Mouse (Mus musculus) natural killer cell, adult 2 months (primary cell): ENCODE data around the gene Pdik1l.

ENCODE experiments used
- DNase-seq, 2 experiments: peaks; one replicate each; pipeline ENCODE4 v3.0.0; 2022; ENCODE audit warnings: low spot score in 2 of 2

The Pdik1l gene

DNA sequence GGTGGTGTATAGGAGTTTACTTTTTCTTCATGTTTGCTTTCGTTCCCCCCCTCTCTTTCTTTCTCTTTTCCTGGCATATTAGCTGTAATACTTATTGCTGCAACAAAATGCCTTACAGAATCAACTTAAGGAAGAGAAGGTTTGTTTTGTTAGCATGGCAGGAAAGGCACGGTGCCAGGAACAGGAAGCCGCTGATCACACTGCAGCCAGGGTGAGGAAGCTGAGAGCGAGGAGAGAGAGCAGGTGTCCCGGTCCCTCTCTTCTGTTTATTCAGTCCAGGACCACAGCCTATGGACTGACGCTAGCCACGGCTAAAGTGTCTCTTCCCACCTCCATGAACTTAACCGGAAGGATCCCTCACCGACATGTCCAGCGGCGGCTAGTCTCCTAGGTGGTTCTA lies 29.3 kb downstream of the Pdik1l start:
- DNase-seq = no peak

DNA sequence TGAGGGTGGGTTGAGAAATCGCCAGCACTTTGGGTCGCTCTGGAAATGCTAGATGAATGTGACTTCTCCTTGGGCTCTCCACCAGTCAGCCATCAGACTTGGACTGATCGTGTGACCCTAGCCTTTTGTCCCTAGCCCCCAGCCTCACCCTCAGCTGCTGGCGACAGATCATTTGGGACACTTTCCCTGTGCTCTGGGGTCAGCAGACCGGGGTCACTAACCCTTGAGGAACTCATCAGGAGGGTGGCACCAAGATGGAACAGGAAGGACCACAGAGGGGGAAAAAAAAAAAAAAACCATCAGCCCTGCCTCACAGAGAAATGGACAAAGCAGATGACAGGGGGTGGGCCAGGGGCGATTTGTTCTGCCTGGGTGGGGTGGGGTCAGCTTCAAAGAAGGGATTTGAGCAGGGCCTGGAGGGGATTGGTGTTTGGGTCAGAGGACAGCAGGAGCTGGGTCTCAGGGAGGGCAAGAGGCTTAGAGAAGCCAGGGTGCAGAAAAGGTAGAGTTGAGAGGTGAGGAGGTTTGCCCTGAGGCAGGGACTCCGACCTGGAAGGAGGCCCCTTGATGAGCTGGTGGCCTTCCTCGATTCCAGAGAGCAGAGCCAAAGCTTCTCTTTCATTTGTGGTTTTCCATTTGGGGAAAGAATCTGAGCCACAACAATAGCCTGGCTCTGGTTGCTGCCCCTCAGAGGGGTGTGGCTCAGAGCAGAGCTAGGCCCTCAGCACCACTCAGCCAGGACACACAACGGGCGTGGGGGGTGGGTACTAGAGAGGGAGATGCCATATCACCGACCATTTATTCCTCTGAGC lies 30.3 kb downstream of the Pdik1l start:
- no peak for DNase-seq

DNA sequence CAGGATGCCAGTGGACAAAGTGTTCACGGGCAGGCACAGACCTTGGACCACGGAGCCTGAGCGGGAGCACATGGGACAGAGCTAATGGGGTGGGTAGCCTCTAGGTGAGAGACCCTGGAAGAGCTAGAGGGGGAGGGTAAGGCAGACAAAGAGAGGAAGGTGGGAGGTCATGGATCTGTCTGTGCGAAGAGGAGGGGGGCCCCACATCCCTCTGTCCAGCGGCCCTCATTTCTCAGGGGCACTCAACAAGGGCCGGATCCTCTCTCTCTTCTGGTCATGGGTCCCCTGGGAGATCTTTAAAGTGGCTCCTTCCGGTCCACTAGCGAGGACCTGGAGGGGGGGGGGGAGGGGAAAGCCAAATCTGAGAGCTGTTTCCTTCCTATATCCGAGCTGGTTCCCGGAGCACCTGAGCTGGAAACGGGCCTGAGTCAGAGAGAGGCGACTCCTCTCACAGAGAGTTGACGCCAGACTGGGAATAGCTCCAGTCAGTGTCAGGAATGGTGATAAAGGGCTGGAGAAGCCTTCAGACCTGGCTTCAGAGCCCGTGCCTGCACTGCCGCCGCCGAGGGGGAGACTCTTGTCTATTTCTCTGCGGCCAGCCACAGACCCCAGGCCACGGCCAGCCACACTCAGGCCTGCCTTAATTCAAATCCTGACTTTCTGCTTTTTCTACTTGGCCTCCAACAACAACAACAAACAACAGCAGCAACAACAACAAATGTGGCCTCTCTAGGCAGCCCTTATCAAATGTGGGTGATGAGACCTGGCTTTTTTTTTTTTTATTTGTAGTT lies 31.1 kb downstream of the Pdik1l start:
- DNase-seq = no peak

DNA sequence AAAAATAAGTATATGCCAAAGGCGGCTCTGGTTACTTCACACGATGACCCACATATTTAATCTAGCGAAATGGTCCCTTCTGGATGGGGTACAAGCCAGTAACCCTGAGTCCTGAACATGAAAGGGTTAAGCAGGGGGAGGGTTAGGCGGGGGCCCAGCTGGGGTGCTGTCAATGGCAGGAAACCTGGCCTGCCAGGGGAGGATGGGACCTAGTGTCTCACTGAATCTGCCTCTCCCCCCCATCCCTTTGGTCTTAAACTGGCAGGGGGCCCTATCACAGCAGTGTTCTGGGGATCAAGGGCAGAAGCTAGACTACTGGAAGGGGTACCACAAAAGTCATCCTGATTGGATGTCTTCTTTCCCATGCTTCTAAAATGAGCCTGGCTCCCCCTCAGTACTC lies 31.8 kb downstream of the Pdik1l start:
- no peak for DNase-seq

DNA sequence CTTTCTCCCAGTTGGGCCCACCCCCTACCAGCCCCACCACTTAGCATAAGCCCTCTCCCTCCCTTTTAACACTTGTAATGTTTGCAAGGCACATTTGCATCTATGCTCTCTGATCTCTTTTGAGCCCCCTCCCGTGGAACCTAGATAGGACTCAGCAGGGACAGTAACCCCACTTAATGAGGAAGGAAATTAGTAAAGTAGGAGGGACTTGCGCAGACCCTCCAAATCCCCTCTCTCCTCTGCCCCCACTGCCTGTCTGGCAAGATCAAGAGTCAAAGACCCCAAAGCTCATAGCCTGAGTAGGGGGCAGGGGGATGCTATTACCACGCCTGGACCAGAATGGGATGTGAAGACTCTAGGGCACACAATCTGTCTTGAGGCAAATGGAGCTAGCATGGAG lies 32.9 kb downstream of the Pdik1l start:
- no peak for DNase-seq

DNA sequence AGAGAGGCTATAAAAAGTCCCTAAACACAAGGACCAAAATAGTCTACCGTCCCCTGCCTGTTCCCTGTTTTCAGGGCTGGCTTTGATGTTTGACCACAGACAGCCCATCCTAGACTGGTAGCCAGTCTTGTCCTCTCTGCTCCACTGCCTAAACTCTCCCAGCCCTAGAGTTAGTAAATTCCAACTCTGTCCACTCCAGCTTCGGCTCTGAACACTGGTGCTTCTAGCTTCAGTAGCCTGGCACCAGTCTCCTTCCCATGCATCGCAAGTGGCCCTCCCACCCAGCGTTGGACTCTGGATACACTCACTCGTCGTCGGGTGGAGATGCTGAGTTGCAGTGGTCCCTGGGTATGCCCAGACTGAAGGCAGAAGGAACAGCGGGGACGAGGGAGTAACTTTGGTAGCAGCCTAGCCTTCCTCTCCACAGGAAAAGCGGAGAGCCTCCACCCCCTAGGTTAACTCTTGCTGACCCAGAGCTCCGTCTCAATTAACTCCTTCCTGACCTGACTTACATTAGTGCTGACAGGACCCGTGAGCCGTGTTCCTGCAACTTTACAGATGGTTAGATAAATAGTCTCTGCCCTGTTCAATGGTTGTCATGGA lies 33.9 kb downstream of the Pdik1l start, which contains the start of gene Grrp1:
Gene Grrp1 (minus strand): TSS at position 385 of the 603 bp plus-strand sequence.
- DNase-seq = no peak

DNA sequence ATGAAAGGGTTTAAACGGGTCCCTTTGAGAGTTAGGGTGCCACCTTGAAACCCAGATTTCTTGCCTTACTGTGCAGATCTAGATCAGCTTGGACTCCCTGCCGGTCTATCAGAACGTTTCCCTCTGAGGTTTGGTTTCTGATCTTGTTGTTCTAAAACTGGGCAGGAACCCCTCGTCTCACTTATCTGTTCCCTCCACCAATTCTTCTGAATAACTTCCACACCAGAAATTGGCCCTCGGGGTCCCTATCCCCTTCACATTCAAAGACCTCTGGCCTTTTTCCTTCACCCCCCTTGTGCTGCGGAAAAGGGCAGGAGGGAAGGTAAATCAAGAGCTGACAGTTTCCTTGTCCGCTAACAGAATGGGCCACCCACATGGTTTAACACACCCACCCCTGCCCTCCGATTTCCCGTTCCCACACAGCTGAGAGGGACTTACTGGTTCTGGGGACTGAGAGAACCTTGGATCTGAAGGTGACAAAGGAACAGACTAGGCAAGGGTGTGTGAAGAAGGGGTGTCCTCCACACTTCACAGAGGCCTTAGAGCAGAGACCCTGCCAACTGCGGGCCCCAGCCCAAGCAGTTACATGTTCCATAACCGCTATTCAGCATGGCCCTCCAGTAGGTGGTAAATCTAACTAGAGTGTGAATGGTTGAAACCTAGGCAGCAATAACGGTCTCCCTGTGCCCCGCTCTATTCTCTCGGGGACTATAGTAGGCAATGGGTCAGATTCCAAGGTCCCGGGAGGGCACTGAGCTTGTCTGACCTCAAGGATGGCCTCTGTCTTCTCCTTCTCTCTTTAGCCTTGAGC lies 34.6 kb downstream of the Pdik1l start:
- DNase-seq = no peak

DNA sequence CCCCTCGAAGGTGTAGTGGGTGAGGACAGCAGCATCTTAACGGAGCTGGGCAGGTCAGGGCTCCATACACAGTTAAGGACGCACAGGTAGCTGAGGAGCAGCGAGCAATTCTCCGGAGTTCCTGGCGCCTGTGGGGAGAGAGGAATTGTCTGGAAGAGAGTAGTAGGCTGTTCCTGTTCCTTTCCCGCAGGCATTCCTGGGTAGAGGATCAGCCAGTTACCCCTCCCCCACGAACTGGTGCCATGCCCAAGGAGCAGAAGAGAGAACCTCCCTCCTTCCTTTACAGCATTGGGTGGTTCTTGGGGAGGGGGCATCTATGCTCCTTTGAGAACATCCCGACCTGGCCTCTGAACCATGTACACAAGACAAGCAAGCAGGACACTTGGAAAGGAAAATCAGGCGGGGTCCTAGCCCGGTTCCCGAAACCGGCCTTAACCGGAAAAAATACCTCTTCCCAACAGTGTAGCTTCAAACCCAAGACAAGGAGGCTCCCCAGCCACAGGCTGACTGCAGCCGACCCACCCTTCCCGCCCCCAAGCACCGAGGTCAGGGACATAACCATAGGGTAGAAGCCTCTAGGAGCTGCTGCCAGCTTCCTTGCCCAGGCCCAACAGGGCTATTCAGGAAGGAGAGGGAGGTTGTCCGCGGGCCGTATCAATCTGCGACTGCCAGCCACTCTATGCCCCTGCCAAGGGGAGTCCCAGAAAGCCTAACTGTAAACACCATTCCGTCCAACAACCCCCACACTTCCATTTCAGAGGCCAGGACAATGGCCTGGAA lies 35.4 kb downstream of the Pdik1l start:
- no peak for DNase-seq

DNA sequence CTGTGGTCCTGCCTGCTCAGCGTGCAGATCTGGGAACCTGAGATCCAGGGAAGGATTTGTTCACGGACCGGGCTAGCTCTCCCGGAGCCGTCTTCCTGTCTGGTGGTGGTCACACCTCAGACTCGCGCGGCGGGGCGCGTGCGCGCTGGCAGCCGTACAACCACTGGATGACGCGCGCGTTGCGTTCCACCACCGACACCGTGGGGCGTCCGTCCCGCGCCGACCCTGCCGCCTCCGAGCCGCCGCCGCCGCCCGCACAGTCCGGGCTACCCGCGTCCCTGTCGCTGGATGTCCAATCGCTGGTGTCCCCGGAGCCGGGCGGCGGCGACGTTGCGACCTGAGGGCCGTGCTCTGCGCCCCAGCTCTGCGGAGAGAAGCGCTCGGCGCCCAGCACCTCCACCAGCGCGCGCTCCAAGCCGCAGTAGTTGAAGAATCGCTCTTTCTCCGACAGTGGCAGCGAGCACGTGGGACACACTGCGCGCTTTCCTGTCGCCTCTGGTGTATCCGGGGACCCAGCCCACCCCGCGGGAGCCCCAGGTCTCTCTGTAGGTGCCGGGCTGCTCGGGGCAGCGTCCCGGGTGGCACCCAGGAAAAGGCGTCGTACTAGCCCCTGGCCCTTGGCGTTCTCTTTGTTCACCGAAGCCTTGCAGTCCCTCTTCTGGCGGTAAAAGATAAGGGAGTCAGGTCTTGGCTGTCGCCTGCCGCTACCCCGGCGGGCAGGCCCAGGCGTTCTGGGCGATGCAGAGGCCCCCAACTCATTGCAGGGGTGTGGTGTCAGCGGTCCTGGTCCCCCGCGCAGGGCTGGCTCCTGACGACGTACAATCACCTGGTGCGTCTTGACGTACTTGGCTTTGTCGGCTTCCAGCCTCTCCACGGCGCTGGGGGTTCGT lies 36.2 kb downstream of the Pdik1l start:
- no peak for DNase-seq

DNA sequence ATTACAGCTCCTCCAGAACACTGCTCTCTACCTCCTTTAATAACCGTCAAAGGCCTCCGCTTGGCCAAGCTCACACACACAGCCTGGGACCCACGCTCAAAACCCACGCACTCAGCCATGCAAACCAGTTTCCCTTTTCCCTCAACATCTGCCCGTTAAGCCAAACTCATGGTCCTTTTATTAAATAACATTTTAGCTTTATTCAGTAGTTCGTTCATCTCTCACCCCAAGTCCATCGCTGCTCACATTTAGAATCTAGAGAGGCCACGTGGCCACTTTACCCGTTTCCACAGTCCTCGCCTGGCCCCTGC lies 36.8 kb downstream of the Pdik1l start:
- no peak for DNase-seq

DNA sequence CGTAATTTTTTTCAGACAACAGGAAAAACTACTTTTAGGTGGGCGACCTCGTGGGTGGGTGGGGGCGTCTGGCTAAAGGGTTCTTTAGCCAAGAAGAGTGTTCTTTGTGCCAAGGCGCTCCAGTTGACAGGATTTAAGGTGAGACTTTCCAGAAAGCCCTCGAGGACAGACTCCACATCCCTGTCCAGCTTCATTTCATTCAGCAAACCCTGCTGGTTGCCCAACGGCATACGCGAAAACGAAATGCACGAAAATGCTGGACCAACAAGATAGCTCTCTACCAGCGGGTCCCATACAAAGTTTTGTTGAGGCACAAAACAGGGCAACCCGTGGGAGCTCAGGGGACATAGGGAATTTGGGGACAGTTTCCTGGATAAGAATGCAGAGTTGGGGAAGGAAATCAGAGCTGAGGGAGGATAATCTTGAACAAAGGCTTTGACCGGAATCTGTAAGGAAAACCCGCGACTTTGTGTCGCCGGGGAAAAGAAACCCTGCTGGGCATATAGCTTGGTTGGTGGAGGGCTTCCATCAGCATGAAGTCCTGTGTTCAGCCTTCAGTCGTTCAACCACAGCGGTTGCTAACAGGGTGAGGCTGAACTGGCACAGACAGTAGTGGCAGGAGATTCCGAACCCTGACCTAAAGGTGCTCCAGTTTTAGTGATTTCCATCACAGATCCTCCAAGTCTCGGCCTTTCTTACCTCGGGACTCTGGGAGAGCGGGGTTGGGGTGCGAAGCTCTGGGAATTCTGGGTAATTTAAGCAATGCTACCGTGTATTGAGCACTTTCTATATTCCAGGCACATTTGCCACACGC lies 37.4 kb downstream of the Pdik1l start:
- DNase-seq = no peak

DNA sequence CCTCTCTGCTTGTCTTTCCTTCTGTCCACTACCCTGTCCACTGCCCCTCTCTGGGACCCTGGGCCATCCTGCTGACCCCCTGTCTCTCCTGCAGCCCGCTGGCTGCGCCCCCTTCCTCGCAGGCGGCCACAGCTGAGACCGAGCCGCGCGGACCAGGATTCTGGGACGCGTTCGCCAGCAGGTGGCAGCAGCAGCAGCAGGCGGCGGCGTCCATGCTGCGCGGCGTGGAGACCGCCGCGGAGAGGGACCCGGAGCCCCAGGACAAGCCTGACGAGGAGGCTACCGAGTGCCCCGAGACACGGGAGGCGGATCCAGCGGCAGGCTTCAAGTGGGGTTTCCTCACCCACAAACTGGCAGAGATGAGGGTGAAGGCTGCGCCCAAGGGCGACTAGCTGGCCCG lies 38.0 kb downstream of the Pdik1l start:
- peak; percentile 45 to 69 for DNase-seq

DNA sequence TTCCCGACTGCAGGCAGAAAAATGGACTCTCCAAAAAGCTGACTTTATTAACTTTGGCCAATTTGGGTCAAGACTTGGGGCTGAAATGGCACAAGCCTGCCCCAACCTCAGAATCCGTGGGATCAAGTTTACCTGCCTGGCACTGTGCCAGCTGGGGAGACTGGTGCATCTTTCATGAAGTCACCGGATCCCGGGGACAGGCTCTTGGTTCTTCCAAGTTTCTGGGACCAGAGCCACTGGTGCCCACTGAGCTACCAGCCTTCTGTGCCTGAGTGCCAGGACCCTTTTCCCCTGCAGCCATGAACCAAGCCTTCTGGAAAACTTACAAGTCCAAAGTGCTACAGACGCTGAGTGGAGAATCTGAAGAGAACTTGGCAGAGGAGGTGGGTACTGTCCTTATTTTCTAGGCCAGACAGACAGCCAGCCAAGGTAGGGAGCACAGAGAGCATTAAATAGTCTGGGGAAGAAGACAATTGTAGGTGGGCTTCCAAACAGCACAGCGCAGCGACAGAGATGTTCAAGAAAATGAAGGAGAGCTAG lies 40.9 kb downstream of the Pdik1l start, which contains the start of gene Gm30191:
Gene Gm30191 (plus strand): TSS at position 217 of the 540 bp plus-strand sequence.
- no peak for DNase-seq

DNA sequence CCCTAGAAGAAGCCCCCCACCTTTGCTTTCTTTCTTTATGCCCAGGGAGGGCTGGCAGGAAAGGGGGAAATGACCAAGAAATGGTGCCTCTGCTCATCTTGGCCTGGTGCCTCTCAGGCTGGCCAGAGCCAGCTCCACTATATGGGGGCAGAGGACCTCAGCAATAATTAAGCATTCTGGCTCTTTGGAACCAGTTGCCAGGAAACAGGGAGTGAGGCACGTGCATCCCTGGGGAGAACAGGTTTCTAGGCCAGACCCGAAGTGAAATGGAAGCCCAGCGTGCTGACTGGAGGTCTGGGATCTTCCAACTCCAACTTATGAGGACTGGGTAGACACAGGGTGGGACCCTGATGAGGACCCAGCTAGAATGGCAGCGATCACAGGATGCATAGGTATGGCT lies 41.4 kb downstream of the Pdik1l start:
- DNase-seq = no peak

DNA sequence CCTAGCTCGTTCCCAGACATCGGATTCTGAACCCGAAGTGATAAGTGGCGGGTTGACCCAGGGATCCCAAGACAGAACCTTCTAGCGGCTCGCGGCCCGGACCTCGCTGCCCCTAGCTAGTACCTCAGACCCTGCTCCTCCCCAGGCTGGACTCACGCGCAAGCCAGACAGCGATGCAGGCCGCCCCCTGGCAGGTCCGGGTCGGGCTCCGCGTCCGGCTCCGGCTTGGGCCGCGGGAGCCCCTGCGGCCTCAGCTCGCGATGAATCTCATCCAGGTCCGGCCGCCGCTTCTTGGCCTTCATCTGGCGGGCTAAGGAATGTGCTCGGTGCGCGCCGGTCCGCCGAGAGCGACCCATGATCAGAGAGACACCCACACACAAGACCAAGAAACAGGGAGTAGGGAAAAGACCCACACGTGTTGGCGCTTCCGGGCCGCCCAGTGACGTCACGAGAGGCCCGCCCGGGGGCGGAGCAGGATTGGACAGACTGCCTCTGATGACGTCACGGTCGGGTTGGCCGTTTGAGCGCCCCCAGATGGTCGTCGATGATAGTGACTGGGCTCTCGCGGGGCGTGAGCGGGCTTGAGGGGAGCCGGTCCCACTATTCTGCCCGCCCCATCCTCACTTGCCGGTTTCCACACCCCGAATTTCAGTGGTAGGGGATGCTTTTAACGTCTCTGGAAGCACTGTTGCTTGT lies 42.4 kb downstream of the Pdik1l start, which contains the start of gene Zfp593:
Gene Zfp593 (minus strand): TSS at position 445 of the 696 bp plus-strand sequence.
- peak; percentile 95 to 96 for DNase-seq

DNA sequence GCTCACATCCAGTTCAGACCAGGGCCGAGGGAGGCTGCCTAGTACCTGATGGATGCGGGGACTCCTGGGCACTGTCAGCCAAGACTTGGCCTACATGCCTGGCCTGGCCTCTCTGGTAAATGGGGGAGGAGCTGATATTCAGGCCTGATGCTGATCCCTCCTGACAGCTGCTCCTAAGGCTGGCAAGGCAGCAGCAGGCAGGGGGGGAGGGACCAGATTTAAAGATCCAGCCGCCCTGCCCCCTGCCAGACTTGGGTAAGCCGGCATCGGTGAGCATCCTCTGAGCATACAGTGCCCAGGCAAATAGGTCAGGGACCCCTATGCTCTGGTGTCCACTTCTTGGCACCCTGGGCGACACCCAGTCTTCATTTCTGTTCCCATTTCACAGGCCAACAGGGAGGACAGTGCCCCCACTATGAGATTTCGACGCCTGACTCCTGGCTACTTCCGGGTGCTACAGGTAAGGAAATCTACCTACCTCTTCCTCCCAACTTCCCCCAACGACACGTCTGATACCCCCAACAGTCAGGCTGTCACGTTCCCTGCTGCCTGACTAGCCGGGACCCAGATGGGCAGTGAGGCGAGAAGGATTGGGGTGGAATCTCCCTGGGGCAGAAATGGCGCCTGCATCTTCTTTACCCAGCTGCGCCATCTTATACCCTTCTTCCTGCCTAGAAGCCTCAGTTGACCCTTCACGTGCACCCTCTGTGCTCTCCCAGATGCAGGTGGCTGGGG lies 44.0 kb downstream of the Pdik1l start, which contains the start of gene E130218I03Rik:
Gene E130218I03Rik (plus strand): TSS at position 147 of the 735 bp plus-strand sequence.
- no peak for DNase-seq

DNA sequence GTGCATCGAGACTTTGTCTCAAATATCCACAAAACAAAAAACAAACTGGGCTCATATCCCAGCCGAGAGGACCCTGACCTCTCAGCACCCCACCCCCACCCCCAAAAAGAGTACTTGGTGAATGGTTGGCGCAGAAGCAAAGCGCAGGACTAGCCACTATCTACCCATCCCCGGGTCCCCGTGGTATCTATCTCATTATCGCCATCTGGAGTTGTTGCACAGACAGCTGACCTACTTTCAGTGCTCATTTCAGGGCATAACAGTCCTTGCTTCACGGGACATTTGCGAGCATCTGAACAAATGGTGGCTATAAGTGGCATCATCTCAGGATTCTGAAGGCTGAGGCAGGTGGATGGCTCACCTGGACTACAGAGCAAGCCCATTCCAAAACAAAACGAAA lies 49.0 kb downstream of the Pdik1l start:
- DNase-seq = no peak
